Mouse (Mus musculus) testis, adult 2 months (tissue): Measurements from ENCODE around the gene Gab1.

Source experiments
- CTCF ChIP-seq: fragments of 200-500 bp; IDR thresholded peaks from 2 replicates; pipeline ENCODE4 v1.5.1; 2012; ENCODE audit warnings: low read depth, mild to moderate bottlenecking, inconsistent platforms, low read length, moderate library complexity; ENCODE audit not compliant: control insufficient read depth, insufficient read depth, insufficient replicate concordance
- POLR2A ChIP-seq: fragments of 200-500 bp; IDR thresholded peaks from 2 replicates; pipeline ENCODE4 v1.6.1; 2012; ENCODE audit warnings: low read depth, mild to moderate bottlenecking, inconsistent platforms, low read length, moderate library complexity; ENCODE audit not compliant: control insufficient read depth

DNA sequence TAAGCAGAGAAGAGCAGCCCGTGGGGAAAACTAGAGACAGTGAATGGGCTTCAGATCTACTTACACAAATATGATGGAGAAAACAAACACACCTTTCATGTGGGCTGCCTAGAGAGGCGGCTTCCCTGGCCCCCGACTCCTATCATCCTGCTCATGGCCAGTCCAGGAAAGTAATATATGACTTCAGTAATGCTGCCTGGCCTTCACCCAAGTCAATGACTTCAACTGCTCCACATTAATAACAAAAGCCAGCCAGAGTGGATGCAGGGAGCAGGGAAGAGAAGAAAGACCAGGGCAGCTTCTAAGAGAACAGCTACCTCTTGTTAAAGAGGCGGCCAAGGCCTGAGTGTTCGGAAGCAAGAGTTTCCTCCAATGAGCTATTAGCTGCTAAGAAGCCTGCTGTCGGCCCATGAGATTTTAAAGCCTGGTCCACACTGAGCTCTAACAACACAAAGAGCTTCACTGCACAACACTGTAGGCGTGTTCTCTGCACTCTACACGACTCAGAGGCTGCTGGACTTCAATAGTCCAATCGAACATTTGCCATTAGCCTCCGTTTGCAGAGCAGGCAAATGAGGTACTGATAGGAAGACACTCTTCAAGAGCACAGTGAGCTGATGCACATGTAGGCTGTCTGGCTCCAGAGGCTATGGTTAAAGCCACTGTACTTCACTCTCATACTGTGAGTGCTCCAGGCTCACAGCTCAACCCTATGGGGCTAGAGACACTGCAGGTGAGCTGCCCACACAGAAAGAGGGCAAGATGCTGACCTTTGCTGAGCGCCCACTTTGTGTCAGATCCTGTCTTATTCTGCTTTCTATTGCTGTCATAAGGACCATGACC lies 49.4 kb downstream of the Gab1 start:
- TF ChIP-seq CTCF (no peak), POLR2A (no peak)
